Mouse (Mus musculus): ENCODE data around the gene Enthd1. TPM values are rescaled to one million over a fixed set of nuclear protein-coding genes. Genes with fewer than 3 reads are reported as not detected.
"Not testable (repeated sequence)": the region's sequence is repeated elsewhere in the genome, so short reads cannot be mapped to it uniquely, and the experiment has no call there.

Gene Enthd1
- polyA plus RNA-seq, 1 experiment: 29.0 TPM

DNA sequence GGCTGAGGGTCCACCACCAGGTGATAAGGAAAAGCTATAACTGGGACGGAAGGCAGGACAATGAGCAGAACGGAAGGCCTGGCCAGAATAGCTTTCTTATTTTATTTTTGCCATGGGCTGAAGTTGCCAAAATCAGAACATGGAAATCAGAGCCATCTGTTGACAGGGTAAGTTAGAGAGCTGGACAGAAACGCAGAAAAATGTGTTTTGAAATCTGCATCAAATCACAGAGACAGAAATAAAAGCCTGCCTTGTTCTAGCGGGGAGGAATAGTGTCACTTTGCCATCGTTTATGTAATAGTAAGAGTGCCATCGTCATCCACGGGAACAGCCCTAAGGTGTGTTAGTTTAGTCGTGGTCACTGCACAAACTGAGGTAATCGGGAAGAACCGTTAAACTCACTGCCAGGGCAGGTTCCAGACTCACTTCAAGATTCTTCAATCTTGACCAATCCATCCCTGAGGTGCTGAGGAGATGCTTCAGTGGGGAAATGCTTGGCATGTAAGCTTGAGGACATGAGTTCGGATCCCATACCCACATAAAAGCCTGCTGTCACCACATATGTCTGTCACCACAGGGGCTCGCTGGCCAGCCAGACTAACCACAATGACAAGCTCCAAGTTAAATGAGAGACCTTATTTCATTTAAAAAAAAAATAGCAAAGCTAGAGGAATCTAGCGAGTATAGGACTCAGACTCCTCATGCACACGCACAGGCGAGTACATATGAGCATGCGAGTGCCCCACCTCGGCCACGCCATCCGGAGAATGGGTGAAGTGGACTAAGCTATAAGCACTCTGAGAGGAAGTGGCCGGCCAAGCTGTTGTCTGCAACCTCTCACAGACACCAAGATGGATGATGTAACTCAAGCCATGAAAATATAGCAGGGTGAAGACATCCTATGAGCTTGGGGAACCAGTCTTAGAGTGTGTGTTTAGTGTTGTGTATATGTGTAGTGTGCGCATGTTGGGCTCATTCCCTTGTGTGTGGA lies 63.6 kb downstream of the Enthd1 start:
- Histone ChIP-seq H3K27me3 (ENCODE audit: control insufficient read depth, insufficient read depth, low read length) (no peaks in the 10 kb centered on the region), H3K4me1 (ENCODE audit: control insufficient read depth, insufficient read depth, low read length) (no peaks in the 10 kb centered on the region), H3K27ac (ENCODE audit: control insufficient read depth, insufficient read depth, low read depth, low read length) (no peak overlapping the region), H3K4me3 (ENCODE audit: control insufficient read depth, low read depth, low read length) (no peak overlapping the region), H3K36me3 (ENCODE audit: control insufficient read depth, insufficient read depth, low read length) (no peaks in the 10 kb centered on the region)
- TF ChIP-seq CTCF (IDR thresholded peaks at IDR 0.05; ENCODE audit: control insufficient read depth, insufficient read depth, insufficient replicate concordance, low read depth, low read length) (no peak), POLR2A (IDR thresholded peaks at IDR 0.05; ENCODE audit: control insufficient read depth, low read depth, low read length) (no peak)

- Histone ChIP-seq H3K27me3 (ENCODE audit: control insufficient read depth, insufficient read depth, low read length) (no peaks in the 10 kb centered on the region), H3K4me1 (ENCODE audit: control insufficient read depth, insufficient read depth, low read length) (no peaks in the 10 kb centered on the region), H3K27ac (ENCODE audit: control insufficient read depth, insufficient read depth, low read depth, low read length) (no peak overlapping the region), H3K36me3 (ENCODE audit: control insufficient read depth, insufficient read depth, low read length) (no peaks in the 10 kb centered on the region), H3K4me3 (ENCODE audit: control insufficient read depth, low read depth, low read length) (no peak overlapping the region)
- no peak for TF ChIP-seq POLR2A (IDR thresholded peaks at IDR 0.05; ENCODE audit: control insufficient read depth, low read depth, low read length)
- no peak for TF ChIP-seq CTCF (IDR thresholded peaks at IDR 0.05; ENCODE audit: control insufficient read depth, insufficient read depth, insufficient replicate concordance, low read depth, low read length)
Measured at GRCm38 (mm10) chr15:80500426-80500825, 64.5 kb downstream of the Enthd1 start.

GRCm38 (mm10) chr15:80497733-80498132 lies 67.2 kb downstream of the Enthd1 start:
- not testable (repeated sequence) for H3K27me3 ChIP-seq (ENCODE audit: control insufficient read depth, insufficient read depth, low read length); H3K27ac ChIP-seq (ENCODE audit: control insufficient read depth, insufficient read depth, low read depth, low read length); H3K4me3 ChIP-seq (ENCODE audit: control insufficient read depth, low read depth, low read length)

DNA sequence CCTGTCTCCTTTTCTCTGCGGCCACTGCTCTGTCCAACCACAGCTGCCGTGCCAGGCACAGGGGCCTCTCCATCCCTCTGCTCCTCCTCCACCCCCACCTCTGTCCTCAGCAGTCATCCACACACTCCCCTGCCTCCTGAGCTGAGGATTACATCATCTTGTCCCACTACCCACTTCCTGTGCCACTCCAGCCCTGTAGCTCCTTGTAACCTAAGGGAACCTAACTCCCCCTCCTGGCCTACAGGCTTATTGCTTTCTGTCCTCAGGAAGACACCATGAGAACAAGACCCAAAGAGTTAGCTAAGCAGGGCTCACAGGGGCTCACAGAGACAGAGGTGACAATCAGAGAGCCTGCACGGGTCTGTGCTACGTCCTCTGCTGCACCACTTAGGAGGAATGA lies 73.5 kb downstream of the Enthd1 start:
- no peaks in the 10 kb centered on the region for H3K27me3 ChIP-seq (ENCODE audit: control insufficient read depth, insufficient read depth, low read length)
- H3K27ac ChIP-seq (ENCODE audit: control insufficient read depth, insufficient read depth, low read depth, low read length): no peak overlapping the region
- H3K36me3 ChIP-seq (ENCODE audit: control insufficient read depth, insufficient read depth, low read length): no peaks in the 10 kb centered on the region
- no peak overlapping the region for H3K4me3 ChIP-seq (ENCODE audit: control insufficient read depth, low read depth, low read length)
- TF ChIP-seq POLR2A (IDR thresholded peaks at IDR 0.05; ENCODE audit: control insufficient read depth, low read depth, low read length): no peak
- no peak for TF ChIP-seq CTCF (IDR thresholded peaks at IDR 0.05; ENCODE audit: control insufficient read depth, insufficient read depth, insufficient replicate concordance, low read depth, low read length)
- H3K4me1 ChIP-seq (ENCODE audit: control insufficient read depth, insufficient read depth, low read length): no peaks in the 10 kb centered on the region

More at GRCm38 (mm10) chr15:80497733-80498132, 67.2 kb downstream of the Enthd1 start:
- H3K36me3 ChIP-seq (ENCODE audit: control insufficient read depth, insufficient read depth, low read length); H3K4me1 ChIP-seq (ENCODE audit: control insufficient read depth, insufficient read depth, low read length): not testable (repeated sequence)

DNA sequence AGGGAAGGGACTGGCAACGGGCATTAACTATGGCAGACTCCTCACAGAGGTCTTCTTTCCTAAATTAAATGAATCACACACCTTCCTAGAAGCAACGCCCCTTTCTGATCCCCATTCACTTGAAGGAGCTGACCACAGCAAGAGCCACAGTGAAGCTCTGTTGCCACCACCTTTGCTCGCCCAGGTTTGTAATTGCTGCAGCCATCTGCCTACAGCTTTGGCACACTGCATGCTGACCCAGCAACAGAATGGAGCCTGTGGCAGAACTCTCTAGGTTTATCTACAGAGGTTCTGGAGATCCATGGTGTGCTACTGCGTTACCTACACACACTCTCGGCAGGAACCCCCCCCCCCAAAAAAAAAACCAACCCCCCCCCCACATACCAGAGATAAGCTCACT lies 74.8 kb downstream of the Enthd1 start:
- Histone ChIP-seq H3K4me1 (ENCODE audit: control insufficient read depth, insufficient read depth, low read length) (no peaks in the 10 kb centered on the region), H3K27ac (ENCODE audit: control insufficient read depth, insufficient read depth, low read depth, low read length) (no peak overlapping the region), H3K36me3 (ENCODE audit: control insufficient read depth, insufficient read depth, low read length) (no peaks in the 10 kb centered on the region), H3K4me3 (ENCODE audit: control insufficient read depth, low read depth, low read length) (no peak overlapping the region), H3K27me3 (ENCODE audit: control insufficient read depth, insufficient read depth, low read length) (no peaks in the 10 kb centered on the region)
- TF ChIP-seq CTCF (IDR thresholded peaks at IDR 0.05; ENCODE audit: control insufficient read depth, insufficient read depth, insufficient replicate concordance, low read depth, low read length): no peak
- TF ChIP-seq POLR2A (IDR thresholded peaks at IDR 0.05; ENCODE audit: control insufficient read depth, low read depth, low read length): no peak

GRCm38 (mm10) chr15:80488658-80489057 lies 76.3 kb downstream of the Enthd1 start:
- Histone ChIP-seq H3K4me3 (ENCODE audit: control insufficient read depth, low read depth, low read length) (no peak overlapping the region), H3K36me3 (ENCODE audit: control insufficient read depth, insufficient read depth, low read length) (no peaks in the 10 kb centered on the region), H3K27ac (ENCODE audit: control insufficient read depth, insufficient read depth, low read depth, low read length) (no peak overlapping the region), H3K27me3 (ENCODE audit: control insufficient read depth, insufficient read depth, low read length) (no peaks in the 10 kb centered on the region), H3K4me1 (ENCODE audit: control insufficient read depth, insufficient read depth, low read length) (no peaks in the 10 kb centered on the region)
- TF ChIP-seq CTCF (IDR thresholded peaks at IDR 0.05; ENCODE audit: control insufficient read depth, insufficient read depth, insufficient replicate concordance, low read depth, low read length) (no peak), POLR2A (IDR thresholded peaks at IDR 0.05; ENCODE audit: control insufficient read depth, low read depth, low read length) (no peak)

DNA sequence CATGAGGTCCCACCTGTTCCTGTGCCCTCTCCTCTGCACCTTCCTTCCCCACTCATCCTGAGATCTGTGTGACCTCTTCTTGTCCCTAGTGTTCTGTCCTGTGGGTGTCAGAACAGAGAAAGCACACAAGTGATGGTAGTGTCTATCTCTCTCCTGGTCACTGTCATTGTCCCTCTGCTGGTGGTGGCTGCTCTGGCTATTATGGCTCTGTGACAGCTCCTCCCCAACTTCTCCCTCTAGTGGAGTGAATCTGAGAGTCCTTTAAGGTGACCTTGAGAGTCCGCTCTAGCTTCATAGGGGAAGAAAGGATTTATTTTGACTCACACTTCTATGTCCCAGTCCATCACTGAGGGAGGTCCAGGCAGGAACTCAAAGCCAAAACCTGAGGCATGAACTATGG lies 79.4 kb downstream of the Enthd1 start:
- Histone ChIP-seq H3K4me3 (ENCODE audit: control insufficient read depth, low read depth, low read length) (no peak overlapping the region), H3K36me3 (ENCODE audit: control insufficient read depth, insufficient read depth, low read length) (no peaks in the 10 kb centered on the region), H3K4me1 (ENCODE audit: control insufficient read depth, insufficient read depth, low read length) (no peaks in the 10 kb centered on the region), H3K27me3 (ENCODE audit: control insufficient read depth, insufficient read depth, low read length) (no peaks in the 10 kb centered on the region), H3K27ac (ENCODE audit: control insufficient read depth, insufficient read depth, low read depth, low read length) (no peak overlapping the region)
- TF ChIP-seq CTCF (IDR thresholded peaks at IDR 0.05; ENCODE audit: control insufficient read depth, insufficient read depth, insufficient replicate concordance, low read depth, low read length): no peak
- TF ChIP-seq POLR2A (IDR thresholded peaks at IDR 0.05; ENCODE audit: control insufficient read depth, low read depth, low read length): no peak

Measured in testis, adult 2 months (tissue).